Mouse (Mus musculus) cortical plate, adult 2 months (tissue): ENCODE data around the gene Zzz3.

ENCODE experiments used
- CTCF ChIP-seq: fragments of 200-500 bp; IDR thresholded peaks from 2 replicates; pipeline ENCODE4 v1.5.1; 2011; ENCODE audit warnings: mild to moderate bottlenecking, control low read depth, low read length; ENCODE audit not compliant: insufficient read depth; ENCODE audit errors: extremely low read depth
- POLR2A ChIP-seq: fragments of 200-500 bp; IDR thresholded peaks from 2 replicates; pipeline ENCODE4 v1.6.1; 2011; ENCODE audit warnings: mild to moderate bottlenecking, low read length, control low read depth; ENCODE audit not compliant: insufficient read depth; ENCODE audit errors: extremely low read depth

- TF ChIP-seq POLR2A (no peak), CTCF (no peak)
Measured at GRCm38 (mm10) chr3:152397335-152397940, 2.2 kb downstream of the Zzz3 start.
